Comparison of ENCODE assay signal across 8 mouse cellular contexts in genomic region chr6:54699477-54700056, GRCm38 (mm10). TPM values are rescaled to one million over a fixed set of nuclear protein-coding genes. Genes with fewer than 3 reads are reported as not detected.
DNase-seq lines count a peak whose midpoint lies in the region; ATAC-seq and TF ChIP-seq lines count a peak whose summit lies in the region.

No protein-coding gene starts in this region.

- H3K36me3 ChIP-seq in forebrain, embryonic 14.5 days (ENCODE audit: control insufficient read depth, insufficient read depth, low read length) = peaks cover 1% of the 10 kb centered on the region; the same call in 1 of the 2 replicates
- H3K36me3 ChIP-seq in heart, postnatal 0 days (replicated peaks; ENCODE audit: control insufficient read depth, insufficient read depth, low read length) = no peaks in the 10 kb centered on the region
- no peaks in the 10 kb centered on the region for H3K36me3 ChIP-seq in liver, embryonic 13.5 days
- no peaks in the 10 kb centered on the region for H3K36me3 ChIP-seq in stomach, embryonic 14.5 days (ENCODE audit: control insufficient read depth, insufficient read depth, low read length)

- no peak for TF ChIP-seq EP300 in heart, postnatal 0 days (IDR thresholded peaks at IDR 0.05; ENCODE audit: low read depth)

- 4% methylated on average over 19 of the region's 19 CpGs for WGBS in forebrain, embryonic 14.5 days
- WGBS in heart, postnatal 0 days = 2% methylated on average over 19 of the region's 19 CpGs
- WGBS in liver, embryonic 13.5 days (ENCODE audit: insufficient replicate concordance) = 5% methylated on average over 19 of the region's 19 CpGs
- 2% methylated on average over 19 of the region's 19 CpGs for WGBS in stomach, embryonic 14.5 days

- peak; percentile 74 for ATAC-seq in forebrain, embryonic 14.5 days
- ATAC-seq in heart, postnatal 0 days (ENCODE audit: insufficient read depth, low read depth) = peak; percentile 72
- peak; percentile 76 for ATAC-seq in liver, embryonic 13.5 days (ENCODE audit: low read depth)
- peak; percentile 85; the same call in 1 of the 2 replicates for ATAC-seq in stomach, embryonic 14.5 days (ENCODE audit: insufficient number of reproducible peaks, insufficient read depth, low FRiP score, low read depth)

- H3K4me1 ChIP-seq in forebrain, embryonic 14.5 days (ENCODE audit: control insufficient read depth, insufficient read depth, low read length) = peaks cover 30% of the 10 kb centered on the region
- H3K4me1 ChIP-seq in heart, postnatal 0 days (ENCODE audit: control insufficient read depth, insufficient read depth) = peaks cover 6% of the 10 kb centered on the region; the same call in 1 of the 2 replicates
- peaks cover 11% of the 10 kb centered on the region for H3K4me1 ChIP-seq in liver, embryonic 13.5 days (replicated peaks)
- 0 out of 2 replicates have a peak, but pooled peaks cover 4% of the 10 kb centered on the region for H3K4me1 ChIP-seq in stomach, embryonic 14.5 days (ENCODE audit: control insufficient read depth, insufficient read depth, low read length)

- no peak for TF ChIP-seq CTCF in heart, postnatal 0 days (IDR thresholded peaks at IDR 0.05; ENCODE audit: low read depth)

- no peaks in the 10 kb centered on the region for H3K9me3 ChIP-seq in forebrain, embryonic 14.5 days (replicated peaks; ENCODE audit: control insufficient read depth, low read length)
- H3K9me3 ChIP-seq in heart, postnatal 0 days (replicated peaks; ENCODE audit: control insufficient read depth, low read length) = no peaks in the 10 kb centered on the region
- no peaks in the 10 kb centered on the region for H3K9me3 ChIP-seq in liver, embryonic 13.5 days (replicated peaks)
- H3K9me3 ChIP-seq in stomach, embryonic 14.5 days (ENCODE audit: control insufficient read depth, low read depth, low read length) = no peaks in the 10 kb centered on the region

- H3K4me2 ChIP-seq in forebrain, embryonic 14.5 days (ENCODE audit: low read length) = peak overlapping the region; percentile 72
- H3K4me2 ChIP-seq in heart, postnatal 0 days (ENCODE audit: low read depth, low read length) = peak overlapping the region; percentile 88
- peak overlapping the region; percentile 82 for H3K4me2 ChIP-seq in liver, embryonic 13.5 days
- peak overlapping the region; percentile 99 for H3K4me2 ChIP-seq in stomach, embryonic 14.5 days (replicated peaks; ENCODE audit: low read depth, low read length)

- peak overlapping the region; percentile 38 for H3K9ac ChIP-seq in forebrain, embryonic 14.5 days (ENCODE audit: low read length)
- peak overlapping the region; percentile 35; the same call in 1 of the 2 replicates for H3K9ac ChIP-seq in heart, postnatal 0 days (replicated peaks; ENCODE audit: low read depth, low read length)
- peak overlapping the region; percentile 59 for H3K9ac ChIP-seq in liver, embryonic 13.5 days
- 0 out of 2 replicates have a peak overlapping the region, but pooled peaks have one; percentile 21 for H3K9ac ChIP-seq in stomach, embryonic 14.5 days (replicated peaks; ENCODE audit: low read depth, low read length)

- DNase-seq in spleen, adult 18-20 months = peak; percentile 72
- DNase-seq in spleen, adult 12 weeks (ENCODE audit: low spot score) = no peak
- DNase-seq in forebrain, embryonic 14.5 days (ENCODE audit: low spot score) = peak; percentile 93
- DNase-seq in heart, postnatal 0 days (ENCODE audit: low spot score) = peak; percentile 81
- DNase-seq in kidney, postnatal 25 days = peak; percentile 80 to 92
- no peak for DNase-seq in liver, embryonic 13.5 days
- DNase-seq in natural killer cell, adult 2 months (ENCODE audit: low spot score in 2 of 2) = peak; percentile 81 to 83

- no peaks in the 10 kb centered on the region for H3K27me3 ChIP-seq in forebrain, embryonic 14.5 days (replicated peaks; ENCODE audit: control insufficient read depth, insufficient read depth, low read length)
- H3K27me3 ChIP-seq in heart, postnatal 0 days (ENCODE audit: control insufficient read depth, insufficient read depth, low read length) = peaks cover 7% of the 10 kb centered on the region; the same call in 1 of the 2 replicates
- H3K27me3 ChIP-seq in liver, embryonic 13.5 days = peaks cover 58% of the 10 kb centered on the region
- H3K27me3 ChIP-seq in stomach, embryonic 14.5 days (ENCODE audit: control insufficient read depth, insufficient read depth, low read length) = no peaks in the 10 kb centered on the region

- H3K4me3 ChIP-seq in forebrain, embryonic 14.5 days (ENCODE audit: low read depth, low read length) = peak overlapping the region; percentile 32
- peak overlapping the region; percentile 46 for H3K4me3 ChIP-seq in heart, postnatal 0 days (ENCODE audit: low read depth, low read length)
- peak overlapping the region; percentile 53 for H3K4me3 ChIP-seq in liver, embryonic 13.5 days (replicated peaks)
- H3K4me3 ChIP-seq in stomach, embryonic 14.5 days (ENCODE audit: low read depth, low read length) = peak overlapping the region; percentile 38

- H3K27ac ChIP-seq in forebrain, embryonic 14.5 days (ENCODE audit: low read depth, low read length) = no peak overlapping the region
- no peak overlapping the region for H3K27ac ChIP-seq in heart, postnatal 0 days (ENCODE audit: low read depth)
- H3K27ac ChIP-seq in liver, embryonic 13.5 days = no peak overlapping the region
- H3K27ac ChIP-seq in stomach, embryonic 14.5 days (ENCODE audit: low read length) = no peak overlapping the region

RNA-seq across cellular contexts. Expression of gene Mturn, which starts 18.1 kb away (rescaled TPM):
- 96.6 and 127 TPM in 2 replicates for polyA plus RNA-seq in forebrain, embryonic 14.5 days (2014; fragmentation: Nextera tagmentation; extraction: Ambion mirVana)
- 5.6 and 15.0 TPM in 2 replicates for total RNA-seq in heart, postnatal 0 days (2014; rRNA removed; ENCODE audit: low replicate concordance)
- 3.2 and 4.2 TPM in 2 replicates for polyA plus RNA-seq in heart, postnatal 0 days (2015; fragmentation: Nextera tagmentation; extraction: Ambion mirVana)
- 0.88 and 1.2 TPM in 2 replicates for polyA plus RNA-seq in liver, embryonic 13.5 days (2015; fragmentation: Nextera tagmentation; extraction: Ambion mirVana)
- 10.3 and 10.8 TPM in 2 replicates for polyA plus RNA-seq in stomach, embryonic 14.5 days (2014; fragmentation: Nextera tagmentation; extraction: Ambion mirVana)

Comparison
In these comparisons a context has a peak if more than half of its experiments do, and no peak if none do; other contexts are left out.
1. DNase-seq: peak in spleen, adult 18-20 months (2 of 2), forebrain, embryonic 14.5 days (single experiment), heart, postnatal 0 days (single experiment), kidney, postnatal 25 days (2 of 2) and natural killer cell, adult 2 months (2 of 2); none in spleen, adult 12 weeks (single experiment) and liver, embryonic 13.5 days (single experiment).
2. Peak in every context shown above with its lines, with median percentiles within 50 percentile points of each other: ATAC-seq, H3K4me2 ChIP-seq, H3K4me3 ChIP-seq and H3K9ac ChIP-seq.